Mouse (Mus musculus) lung, postnatal 0 days (tissue): Measurements from ENCODE around the gene Tbc1d32. TPM values are rescaled to one million over a fixed set of nuclear protein-coding genes. Genes with fewer than 3 reads are reported as not detected.
A peak's percentile ranks its signal among the peaks of the same experiment; 100 is the strongest.

Experiments
- ATAC-seq: fragments of 200-750 bp; cut with Nextera tagmentation; 2 replicates; pipeline ENCODE4 v1.8.0; 2017; ENCODE audit warnings: moderate library complexity
- DNase-seq: peaks from one replicate; pipeline ENCODE4 v3.0.0-alpha.2; 2016; ENCODE audit warnings: low spot score
- H3K27ac ChIP-seq: fragments of 300-500 bp; sonication (generic); 2 replicates; pipeline ENCODE4 v1.5.1; 2014; ENCODE audit warnings: antibody characterized with exemption, mild to moderate bottlenecking, low read length, mixed read lengths
- H3K27me3 ChIP-seq: fragments of 300-500 bp; sonication (generic); replicated peaks from 2 replicates; pipeline ENCODE4 v1.6.1; 2014; ENCODE audit warnings: low read length, mixed read lengths; ENCODE audit not compliant: insufficient read depth
- H3K36me3 ChIP-seq: fragments of 300-500 bp; sonication (generic); 2 replicates; pipeline ENCODE4 v1.6.1; 2014; ENCODE audit warnings: low read length, mixed read lengths; ENCODE audit not compliant: insufficient read depth
- H3K4me1 ChIP-seq: fragments of 300-500 bp; sonication (generic); 2 replicates; pipeline ENCODE4 v1.6.1; 2014; ENCODE audit warnings: antibody characterized with exemption, low read depth, low read length, mixed read lengths; ENCODE audit not compliant: insufficient read depth
- H3K4me2 ChIP-seq: fragments of 300-500 bp; sonication (generic); replicated peaks from 2 replicates; pipeline ENCODE4 v1.6.1; 2014; ENCODE audit warnings: low read depth, mild to moderate bottlenecking, low read length, moderate library complexity, mixed read lengths
- H3K4me3 ChIP-seq: fragments of 300-500 bp; sonication (generic); 2 replicates; pipeline ENCODE4 v1.5.1; 2014; ENCODE audit warnings: low read depth, low read length
- H3K9ac ChIP-seq: fragments of 300-500 bp; sonication (generic); replicated peaks from 2 replicates; pipeline ENCODE4 v1.6.1; 2014; ENCODE audit warnings: low read depth, mild to moderate bottlenecking
- H3K9me3 ChIP-seq: fragments of 300-500 bp; sonication (generic); 2 replicates; pipeline ENCODE4 v1.6.1; 2016; ENCODE audit warnings: low read length, mixed read lengths
- CTCF ChIP-seq: IDR thresholded peaks from 2 replicates; pipeline ENCODE4 v1.5.1; 2016; ENCODE audit warnings: antibody characterized with exemption, mild to moderate bottlenecking
- EP300 ChIP-seq: IDR thresholded peaks from 2 replicates; pipeline ENCODE4 v1.6.1; 2016; ENCODE audit warnings: antibody characterized with exemption, mild to moderate bottlenecking, control low read depth
- WGBS: fragments of 180-500 bp; shearing (Covaris S2); extraction: QIAGEN DNeasy Blood & Tissue Kit; methylation state at CpG from one replicate; pipeline ENCODE4 v1.1.7; 2014; 5-methylcytosine and 5-hydroxymethylcytosine counted together
- polyA plus RNA-seq: library from polyadenylated mRNA; unstranded; fragments of >200 nt; fragmentation: Nextera tagmentation; extraction: Ambion mirVana; gene quantifications from 2 replicates; pipeline ENCODE4 v1.2.1, GENCODE M21; 2015

The Tbc1d32 gene
- polyA plus RNA-seq, 1 experiment from 2014 or later: 1.6 TPM

- no peaks in the 10 kb centered on the region for H3K27me3 ChIP-seq
- no peak overlapping the region for H3K4me2 ChIP-seq
- no peak for DNase-seq
- H3K9me3 ChIP-seq: no peaks in the 10 kb centered on the region
- TF ChIP-seq CTCF (no peak), EP300 (no peak)
- no peak overlapping the region for H3K27ac ChIP-seq
- H3K4me1 ChIP-seq: no peaks in the 10 kb centered on the region
- ATAC-seq: no peak
- no peak overlapping the region for H3K4me3 ChIP-seq
- WGBS: 82% methylated on average over 3 of the region's 3 CpGs
- no peaks in the 10 kb centered on the region for H3K36me3 ChIP-seq
- H3K9ac ChIP-seq: no peak overlapping the region
Measured at GRCm38 (mm10) chr10:56099126-56099525, 129.4 kb downstream of the Tbc1d32 start.

DNA sequence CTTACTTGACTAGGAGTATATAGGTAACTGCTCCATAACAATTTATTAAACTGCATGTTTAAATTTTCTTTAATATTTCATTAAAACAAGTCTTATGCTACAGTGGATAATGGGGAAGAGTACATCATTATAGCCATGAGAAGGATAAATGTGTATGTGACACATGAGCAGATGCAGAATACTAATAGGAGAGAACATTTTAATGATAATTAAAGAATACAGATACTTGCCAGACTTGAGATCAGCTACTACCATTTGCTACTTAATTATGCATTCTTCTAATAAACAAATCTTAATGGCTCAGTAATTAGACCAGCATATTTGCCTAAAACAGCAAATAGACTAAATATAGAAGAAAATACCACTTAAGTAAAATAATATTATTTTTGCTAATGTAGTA, 131.7 kb downstream of the Tbc1d32 start:
- H3K4me3 ChIP-seq: no peak overlapping the region
- TF ChIP-seq EP300 (no peak), CTCF (no peak)
- H3K27me3 ChIP-seq: no peaks in the 10 kb centered on the region

DNA sequence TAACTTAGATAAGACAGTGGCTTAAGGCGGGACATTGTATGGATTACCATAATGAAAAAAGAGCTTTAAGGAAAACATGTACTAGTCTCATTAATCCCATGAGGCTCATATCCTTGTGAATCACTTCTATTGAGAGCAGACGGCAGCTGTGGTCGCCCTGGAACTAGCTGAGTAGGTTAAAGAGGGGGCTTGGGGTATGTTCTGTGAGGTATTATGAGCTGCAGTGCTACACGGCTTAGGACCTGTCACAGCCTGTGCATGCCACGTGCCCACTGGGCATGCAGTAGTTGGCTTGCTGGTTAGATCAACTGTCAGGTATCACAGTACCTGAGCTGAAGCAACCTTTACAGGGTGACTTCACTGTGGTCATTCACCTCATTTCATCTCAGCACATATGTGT, 133.9 kb downstream of the Tbc1d32 start:
- Histone ChIP-seq H3K9me3 (no peaks in the 10 kb centered on the region), H3K4me2 (no peak overlapping the region), H3K36me3 (no peaks in the 10 kb centered on the region), H3K4me1 (no peaks in the 10 kb centered on the region), H3K4me3 (no peak overlapping the region), H3K27me3 (no peaks in the 10 kb centered on the region), H3K27ac (no peak overlapping the region), H3K9ac (no peak overlapping the region)
- no peak for DNase-seq
- no peak for TF ChIP-seq CTCF
- no peak for TF ChIP-seq EP300
- WGBS: 88% methylated on average over 5 of the region's 5 CpGs
- ATAC-seq: no peak

More for the DNA sequence above, 131.7 kb downstream of the Tbc1d32 start:
- no peak overlapping the region for H3K27ac ChIP-seq
- H3K4me2 ChIP-seq: no peak overlapping the region
- DNase-seq (no peak), ATAC-seq (no peak)
- H3K4me1 ChIP-seq: no peaks in the 10 kb centered on the region
- H3K36me3 ChIP-seq: no peaks in the 10 kb centered on the region
- H3K9ac ChIP-seq: no peak overlapping the region
- no peaks in the 10 kb centered on the region for H3K9me3 ChIP-seq

DNA sequence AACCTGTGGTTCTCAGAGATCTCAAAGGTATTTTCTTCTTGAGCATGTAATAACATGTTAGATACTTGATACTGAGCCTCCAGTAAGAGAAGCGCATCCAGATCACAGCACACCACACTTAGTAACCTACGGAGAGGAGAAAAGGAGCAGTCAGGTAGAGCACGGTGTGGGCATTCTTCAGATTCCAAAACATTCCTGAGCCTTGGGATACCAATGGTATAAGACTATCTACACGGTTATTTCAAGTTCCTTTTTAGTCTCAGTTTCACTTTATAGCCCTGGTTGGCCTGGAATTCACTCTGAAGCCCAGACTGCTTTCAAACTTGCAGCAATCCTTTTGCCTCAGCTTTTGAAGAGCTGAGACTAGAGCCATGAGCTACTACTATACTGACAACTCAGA, 138.8 kb downstream of the Tbc1d32 start:
- TF ChIP-seq EP300 (peak; percentile 51; the same call in 1 of the 2 replicates), CTCF (no peak)
- Histone ChIP-seq H3K9me3 (no peaks in the 10 kb centered on the region), H3K27me3 (no peaks in the 10 kb centered on the region), H3K4me2 (no peak overlapping the region), H3K27ac (no peak overlapping the region), H3K36me3 (no peaks in the 10 kb centered on the region), H3K4me3 (no peak overlapping the region), H3K4me1 (no peaks in the 10 kb centered on the region), H3K9ac (no peak overlapping the region)
- ATAC-seq (peak; percentile 57), DNase-seq (peak; percentile 5)
- 71% methylated on average over 4 of the region's 4 CpGs for WGBS

DNA sequence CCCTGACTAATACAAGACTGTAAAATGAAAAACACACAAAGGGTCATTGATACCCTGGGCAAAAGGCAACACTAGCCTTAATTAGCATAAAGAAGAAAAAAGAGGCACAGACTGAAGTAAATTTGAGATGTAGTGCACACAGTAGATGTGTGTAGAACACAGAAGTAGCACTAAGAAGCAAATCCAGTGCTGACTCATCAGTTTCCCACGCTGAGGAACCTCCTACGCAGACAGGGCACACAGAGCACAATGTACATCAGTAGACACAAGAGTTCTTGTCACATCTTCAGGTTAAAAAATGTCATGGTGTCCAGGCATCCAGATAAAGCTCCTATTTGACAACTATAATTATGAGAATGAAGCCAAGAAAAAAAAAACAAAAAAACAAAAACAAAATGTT, 165.7 kb downstream of the Tbc1d32 start:
- Histone ChIP-seq H3K36me3 (no peaks in the 10 kb centered on the region), H3K9me3 (no peaks in the 10 kb centered on the region), H3K27me3 (no peaks in the 10 kb centered on the region), H3K9ac (no peak overlapping the region), H3K27ac (no peak overlapping the region), H3K4me1 (no peaks in the 10 kb centered on the region), H3K4me2 (no peak overlapping the region), H3K4me3 (no peak overlapping the region)
- TF ChIP-seq CTCF (no peak), EP300 (no peak)
- ATAC-seq: no peak
- WGBS: 85% methylated on average over 2 of the region's 2 CpGs
- DNase-seq: no peak

- no peaks in the 10 kb centered on the region for H3K9me3 ChIP-seq
- H3K4me2 ChIP-seq: no peak overlapping the region
- H3K27ac ChIP-seq: no peak overlapping the region
- no peak overlapping the region for H3K4me3 ChIP-seq
- no peaks in the 10 kb centered on the region for H3K36me3 ChIP-seq
- H3K9ac ChIP-seq: no peak overlapping the region
- no peaks in the 10 kb centered on the region for H3K27me3 ChIP-seq
- no peak for DNase-seq
- TF ChIP-seq CTCF: no peak
- no peak for TF ChIP-seq EP300
- no peak for ATAC-seq
- no peaks in the 10 kb centered on the region for H3K4me1 ChIP-seq
- 89% methylated on average over 2 of the region's 2 CpGs for WGBS
Measured at GRCm38 (mm10) chr10:56061238-56061830, 167.2 kb downstream of the Tbc1d32 start.

- WGBS: 80% methylated on average over 3 of the region's 3 CpGs
- DNase-seq: no peak
Measured at GRCm38 (mm10) chr10:56058979-56059422, 169.5 kb downstream of the Tbc1d32 start.

More at GRCm38 (mm10) chr10:56058979-56059422, 169.5 kb downstream of the Tbc1d32 start:
- TF ChIP-seq EP300: no peak
- no peak for TF ChIP-seq CTCF
- no peaks in the 10 kb centered on the region for H3K27me3 ChIP-seq
- H3K9ac ChIP-seq: no peak overlapping the region
- no peaks in the 10 kb centered on the region for H3K36me3 ChIP-seq
- H3K4me1 ChIP-seq: no peaks in the 10 kb centered on the region
- no peak for ATAC-seq
- H3K27ac ChIP-seq: no peak overlapping the region
- H3K4me2 ChIP-seq: no peak overlapping the region
- no peak overlapping the region for H3K4me3 ChIP-seq
- no peaks in the 10 kb centered on the region for H3K9me3 ChIP-seq
